Mouse (Mus musculus) ES-Bruce4 (cell line): ENCODE data around the gene Mier1. TPM values are rescaled to one million over a fixed set of nuclear protein-coding genes. Genes with fewer than 3 reads are reported as not detected.
"Not testable (repeated sequence)": the region's sequence is repeated elsewhere in the genome, so short reads cannot be mapped to it uniquely, and the experiment has no call there.

Experiments used
- H3K27ac ChIP-seq: 2 replicates; pipeline ENCODE4 v1.5.1; 2012; ENCODE audit warnings: low read length, inconsistent platforms; ENCODE audit not compliant: insufficient read depth
- H3K27me3 ChIP-seq: 2 replicates; pipeline ENCODE4 v1.6.1; 2012; ENCODE audit warnings: mild to moderate bottlenecking, low read length, inconsistent platforms; ENCODE audit not compliant: control insufficient read depth, poor library complexity, insufficient read depth, severe bottlenecking
- H3K36me3 ChIP-seq: 2 replicates; pipeline ENCODE4 v1.6.1; 2012; ENCODE audit warnings: inconsistent platforms, mild to moderate bottlenecking, low read length, moderate library complexity; ENCODE audit not compliant: control insufficient read depth, poor library complexity, insufficient read depth, severe bottlenecking
- H3K4me1 ChIP-seq: one replicate; pipeline ENCODE4 v1.8.1; 2011; ENCODE audit warnings: low read length; ENCODE audit not compliant: control insufficient read depth, insufficient read depth
- H3K4me3 ChIP-seq: 2 replicates; pipeline ENCODE4 v1.5.1; 2011; ENCODE audit warnings: low read depth, mild to moderate bottlenecking, low read length
- H3K9ac ChIP-seq: 2 replicates; pipeline ENCODE4 v1.6.1; 2012; ENCODE audit warnings: low read depth, mild to moderate bottlenecking, inconsistent platforms; ENCODE audit not compliant: poor library complexity, severe bottlenecking
- H3K9me3 ChIP-seq: replicated peaks from 2 replicates; pipeline ENCODE4 v1.6.1; 2012; ENCODE audit warnings: mild to moderate bottlenecking, low read length, inconsistent platforms; ENCODE audit not compliant: control insufficient read depth, poor library complexity, insufficient read depth, severe bottlenecking
- CTCF ChIP-seq: IDR thresholded peaks from one replicate; pipeline ENCODE4 v1.8.1; 2011; ENCODE audit warnings: low read depth, low read length
- EP300 ChIP-seq: IDR thresholded peaks from 2 replicates; pipeline ENCODE4 v1.6.1; 2011; ENCODE audit warnings: low read depth, low read length; ENCODE audit not compliant: insufficient read depth
- POLR2A ChIP-seq: IDR thresholded peaks from one replicate; pipeline ENCODE4 v1.8.1; 2011; ENCODE audit warnings: low read length; ENCODE audit not compliant: insufficient read depth
- polyA plus RNA-seq: library from polyadenylated mRNA; stranded (reverse); fragments of >200 nt; gene quantifications from 2 replicates; pipeline ENCODE4 v1.2.4, GENCODE M21; 2011; ENCODE audit warnings: low read depth; ENCODE audit not compliant: missing spikeins, insufficient read depth, insufficient read length

Gene Mier1
- polyA plus RNA-seq, 1 experiment: 85.0 TPM

DNA sequence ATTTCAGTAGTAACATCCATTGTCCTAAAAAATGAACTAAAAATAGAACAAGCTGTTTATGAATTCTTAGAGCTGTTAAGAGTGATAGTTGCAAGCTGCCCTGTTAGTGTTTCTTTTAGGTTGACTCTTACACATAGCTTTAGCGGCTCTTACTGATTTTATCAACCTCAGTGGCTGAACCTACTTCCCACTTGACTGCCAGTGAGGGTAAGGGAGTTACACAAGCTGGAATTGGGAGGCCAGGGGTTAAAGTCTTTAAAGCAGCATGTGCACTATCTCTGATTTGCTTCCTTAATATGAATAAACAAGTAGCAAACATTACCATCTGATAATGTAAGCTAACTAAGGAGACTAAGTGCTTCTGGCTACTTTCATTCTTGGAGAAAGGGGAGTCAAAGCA lies 22.8 kb downstream of the Mier1 start:
- Histone ChIP-seq H3K27ac (no peak overlapping the region), H3K9ac (no peak overlapping the region), H3K4me3 (no peak overlapping the region), H3K4me1 (no peaks in the 10 kb centered on the region), H3K36me3 (peaks cover 27% of the 10 kb centered on the region), H3K27me3 (no peaks in the 10 kb centered on the region), H3K9me3 (no peaks in the 10 kb centered on the region)
- no peak for TF ChIP-seq CTCF
- no peak for TF ChIP-seq EP300
- no peak for TF ChIP-seq POLR2A

DNA sequence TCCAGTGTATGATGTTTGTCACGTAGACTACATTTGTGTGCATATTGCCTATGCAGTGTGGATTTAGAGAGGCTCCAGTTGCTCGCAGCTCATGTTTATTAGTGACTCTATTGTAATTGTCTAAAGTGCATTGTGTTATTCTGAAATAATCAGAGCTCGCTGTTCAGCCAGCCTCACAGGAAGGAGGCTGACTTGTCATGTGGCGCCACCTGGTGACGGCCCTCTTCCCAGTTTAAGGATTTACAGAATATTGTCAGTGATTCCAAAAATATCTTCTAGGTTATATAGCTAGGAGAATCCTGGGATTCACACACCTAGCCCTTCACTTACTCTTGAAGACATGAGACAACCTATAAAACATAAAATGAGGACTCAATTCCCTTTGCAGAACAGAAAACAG lies 32.1 kb downstream of the Mier1 start:
- Histone ChIP-seq H3K9me3 (no peaks in the 10 kb centered on the region), H3K27ac (no peak overlapping the region), H3K9ac (no peak overlapping the region), H3K36me3 (peaks cover 36% of the 10 kb centered on the region), H3K4me3 (no peak overlapping the region), H3K27me3 (no peaks in the 10 kb centered on the region), H3K4me1 (no peaks in the 10 kb centered on the region)
- TF ChIP-seq POLR2A (no peak), EP300 (no peak), CTCF (peak; percentile 77)

DNA sequence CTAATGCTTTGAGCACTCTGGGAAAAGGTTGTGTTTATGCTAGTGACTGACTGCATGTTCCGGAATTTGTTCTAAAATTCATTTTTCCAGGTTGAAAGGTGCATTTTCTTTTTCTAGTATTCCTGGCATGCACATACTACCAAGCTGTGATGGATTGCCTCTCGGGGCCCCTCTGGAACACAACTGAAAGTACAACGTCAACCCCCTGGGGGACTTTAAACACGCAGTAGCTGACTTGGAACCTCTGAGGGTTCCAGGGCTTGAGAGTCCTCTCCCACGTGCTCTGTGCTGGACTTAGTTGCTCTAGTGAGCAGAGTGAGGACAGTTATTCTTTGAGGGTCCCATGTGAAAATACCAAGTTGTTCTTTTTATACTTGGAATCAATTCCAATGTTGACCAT lies 37.8 kb downstream of the Mier1 start:
- Histone ChIP-seq H3K36me3 (peaks cover 59% of the 10 kb centered on the region), H3K4me1 (no peaks in the 10 kb centered on the region), H3K4me3 (no peak overlapping the region), H3K9me3 (no peaks in the 10 kb centered on the region), H3K27me3 (no peaks in the 10 kb centered on the region), H3K27ac (no peak overlapping the region), H3K9ac (no peak overlapping the region)
- TF ChIP-seq POLR2A (no peak), EP300 (no peak), CTCF (no peak)

DNA sequence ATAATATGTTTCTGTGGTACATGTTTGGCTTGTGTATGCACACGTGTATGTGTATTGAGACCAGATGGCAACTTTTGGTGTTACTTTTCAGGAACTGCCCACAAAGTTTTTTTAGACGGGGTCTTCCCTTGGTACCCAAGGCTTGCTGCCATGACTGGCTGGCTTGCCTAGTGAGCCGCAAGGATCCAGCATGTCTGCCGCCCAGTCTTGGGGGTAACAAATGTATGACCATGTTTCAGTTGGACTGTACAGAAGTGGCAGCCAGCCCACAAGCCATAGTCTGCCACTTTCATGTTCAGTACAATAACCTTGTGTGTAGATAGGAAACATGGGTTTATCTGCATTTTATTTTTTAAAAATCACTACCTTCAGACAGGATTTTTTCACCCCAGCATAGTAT lies 44.6 kb downstream of the Mier1 start:
- H3K9ac ChIP-seq: no peak overlapping the region
- no peaks in the 10 kb centered on the region for H3K4me1 ChIP-seq
- H3K9me3 ChIP-seq: no peaks in the 10 kb centered on the region
- TF ChIP-seq EP300 (no peak), POLR2A (no peak), CTCF (no peak)
- H3K36me3 ChIP-seq: peaks cover 55% of the 10 kb centered on the region
- H3K4me3 ChIP-seq: no peak overlapping the region
- H3K27me3 ChIP-seq: no peaks in the 10 kb centered on the region
- H3K27ac ChIP-seq: no peak overlapping the region

DNA sequence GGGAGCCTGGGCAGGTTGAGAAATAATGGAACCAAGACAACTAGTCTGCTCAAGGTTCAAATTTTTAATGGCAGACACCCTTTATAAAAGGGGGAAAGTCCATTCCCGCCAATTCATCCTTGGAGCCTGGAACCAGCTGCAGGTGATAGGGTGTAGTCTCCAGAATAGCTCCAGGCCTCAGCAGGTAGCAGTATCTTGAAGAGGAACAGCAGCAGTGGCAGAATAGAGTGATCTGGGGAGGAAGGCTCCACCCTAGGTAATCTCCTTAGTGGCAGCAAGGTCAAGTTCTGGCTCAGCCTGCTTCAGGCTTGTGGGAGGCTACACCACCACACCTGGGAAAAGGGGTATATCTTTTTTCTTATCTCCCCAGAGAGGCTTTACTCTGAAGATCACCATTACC lies 52.0 kb downstream of the Mier1 start:
- H3K4me1 ChIP-seq: not testable (repeated sequence)

DNA sequence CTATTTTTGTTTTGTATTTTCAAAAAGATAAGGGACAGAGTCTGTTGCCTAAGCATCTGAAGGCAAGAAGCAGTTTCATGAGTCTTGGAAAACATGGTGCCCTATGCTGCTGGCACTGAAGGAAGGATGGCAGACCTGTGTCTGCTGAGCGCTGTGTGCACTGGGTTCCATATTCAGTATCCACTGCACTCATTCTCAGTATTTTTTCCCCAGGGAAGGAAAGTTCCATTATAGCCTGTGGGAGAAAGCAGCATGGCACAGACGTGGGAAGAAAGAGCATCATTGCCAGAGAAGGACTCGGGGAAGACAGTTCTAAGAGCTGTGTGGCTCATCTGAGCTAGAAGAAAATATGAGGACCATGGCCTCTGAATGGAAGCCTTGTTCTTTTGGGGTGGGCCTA lies 57.1 kb downstream of the Mier1 start:
- Histone ChIP-seq H3K27me3 (no peaks in the 10 kb centered on the region), H3K27ac (no peak overlapping the region), H3K36me3 (no peaks in the 10 kb centered on the region), H3K9ac (no peak overlapping the region), H3K4me1 (no peaks in the 10 kb centered on the region), H3K4me3 (no peak overlapping the region), H3K9me3 (peaks cover 13% of the 10 kb centered on the region)
- TF ChIP-seq CTCF (no peak), EP300 (no peak), POLR2A (no peak)

More for the DNA sequence above, 52.0 kb downstream of the Mier1 start:
- H3K27me3 ChIP-seq, H3K9ac ChIP-seq, H3K4me3 ChIP-seq: not testable (repeated sequence)
- Histone ChIP-seq H3K9me3 (peaks cover 13% of the 10 kb centered on the region), H3K27ac (0 out of 2 replicates have a peak overlapping the region, but pooled peaks have one; percentile 5), H3K36me3 (peaks cover 13% of the 10 kb centered on the region)
- 0 out of 2 replicates have a peak, but pooled peaks have one; percentile 30 for TF ChIP-seq EP300
